Mouse (Mus musculus) lung, postnatal 25 days (tissue): ENCODE measurements at regions not wholly inside any gene's neighbourhood (a gene's known extent, or its start where the extent isn't known, plus 50 kb on each side); places are given as distances from the start of the nearest gene placed in this dataset.

Experiments
- DNase-seq: peaks from one replicate; pipeline ENCODE4 v3.0.0; 2022; ENCODE audit warnings: low spot score

GRCm38 (mm10) chr7:35977986-35978385 lies 175.2 kb upstream of the Zfp507 start:
- no peak for DNase-seq

GRCm38 (mm10) chr7:35958731-35959130 lies 155.9 kb upstream of the Zfp507 start:
- no peak for DNase-seq

DNA sequence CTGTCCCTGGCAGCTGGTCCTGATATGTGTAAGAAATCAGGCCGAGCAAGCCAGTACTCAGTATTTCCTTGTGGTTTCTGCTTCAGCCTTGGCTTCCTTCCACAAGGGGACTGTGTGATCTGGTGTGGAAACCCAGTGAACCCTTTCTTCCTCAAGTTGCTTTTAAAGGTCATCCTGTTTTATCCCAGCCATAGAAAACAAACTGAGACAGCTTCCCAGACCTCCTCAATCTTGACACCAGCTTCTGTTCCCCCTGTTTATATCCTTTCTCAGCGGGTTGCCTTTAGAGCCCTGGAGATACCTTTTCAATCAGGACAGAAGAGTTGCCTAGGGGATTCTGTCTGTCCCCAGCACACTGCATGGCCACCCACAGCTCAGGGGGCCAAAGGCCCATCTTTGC lies 155.2 kb upstream of the Zfp507 start:
- no peak for DNase-seq

DNA sequence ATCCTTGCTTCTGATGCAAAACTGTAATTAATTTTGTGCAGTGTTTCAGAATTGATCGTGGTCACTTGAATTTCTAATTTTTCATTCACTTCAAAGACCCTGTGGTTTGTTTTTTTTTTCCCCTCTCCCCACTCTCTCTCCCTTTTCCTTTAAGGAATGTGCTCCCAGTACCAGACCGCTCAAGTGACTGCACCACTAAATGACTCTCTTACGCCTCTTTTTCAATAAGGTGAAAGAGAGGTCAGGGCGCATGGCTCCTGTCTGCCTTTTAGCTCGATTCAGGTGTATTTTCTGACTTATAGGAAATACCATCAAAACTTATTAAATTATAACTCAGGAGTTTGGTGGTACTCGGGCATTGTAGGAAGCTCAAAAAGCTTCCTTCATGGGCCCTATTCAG lies 146.0 kb upstream of the Zfp507 start:
- peak; percentile 33 for DNase-seq

GRCm38 (mm10) chr7:35948389-35948788 lies 145.6 kb upstream of the Zfp507 start:
- DNase-seq, result peak; percentile 62

- no peak for DNase-seq
Observed at GRCm38 (mm10) chr7:35941086-35941485, 138.3 kb upstream of the Zfp507 start.

DNA sequence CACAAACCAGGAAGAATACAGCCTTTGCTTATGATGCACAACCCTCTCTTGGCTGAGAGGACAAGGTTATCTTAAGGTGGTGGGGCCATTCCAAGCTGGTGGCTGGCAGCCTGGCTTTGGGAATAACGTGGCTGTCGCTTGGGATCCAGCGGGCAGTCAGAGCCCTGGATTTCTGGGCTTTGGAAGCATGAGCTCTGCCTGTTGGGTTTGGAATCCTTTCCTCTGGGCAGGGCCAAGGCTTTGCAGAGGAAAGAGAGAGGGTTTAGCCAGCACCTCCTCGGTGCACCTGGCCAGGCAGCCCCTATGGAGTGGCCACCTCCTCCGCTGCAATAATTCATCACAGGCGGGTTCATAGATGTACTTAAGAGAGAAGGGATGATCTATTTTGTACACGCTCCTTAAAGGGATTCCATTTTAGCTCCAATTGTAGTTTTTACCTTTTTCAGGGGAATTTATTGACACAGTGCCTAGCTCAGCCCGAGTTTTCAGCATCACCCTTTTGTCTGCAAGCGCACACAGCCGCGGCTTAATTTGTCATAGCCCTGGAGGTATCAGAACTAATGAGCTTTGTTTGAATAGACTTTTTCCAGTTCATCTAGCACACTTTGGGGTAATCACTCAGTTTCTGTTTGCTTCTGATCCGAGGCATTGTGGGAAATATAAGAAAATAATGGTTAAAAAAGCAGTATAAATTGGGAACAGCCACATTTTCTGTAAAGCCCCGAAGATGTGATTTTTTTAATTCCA lies 135.5 kb upstream of the Zfp507 start:
- DNase-seq, result no peak

- no peak for DNase-seq
Observed at GRCm38 (mm10) chr7:35926749-35927148, 123.9 kb upstream of the Zfp507 start.

DNA sequence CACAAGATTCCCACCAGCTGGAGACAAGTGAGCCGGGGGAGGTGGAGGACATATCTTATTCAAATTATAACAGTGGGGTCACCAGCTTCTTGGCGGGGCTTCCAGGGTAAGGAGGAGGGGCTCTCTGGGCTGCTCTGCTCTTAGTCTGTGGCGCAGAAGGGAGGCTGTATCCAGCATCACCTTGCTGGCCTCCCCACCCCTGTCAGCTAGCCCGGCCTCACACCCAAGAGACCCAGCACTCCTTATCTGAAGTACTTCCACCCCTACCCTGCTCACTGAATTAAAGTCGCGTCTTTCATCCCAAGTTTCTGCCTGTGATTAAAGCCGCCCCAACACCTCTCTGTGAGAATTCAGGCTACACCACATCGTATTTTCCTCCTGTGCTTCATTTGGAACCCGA lies 119.8 kb upstream of the Zfp507 start:
- no peak for DNase-seq

DNA sequence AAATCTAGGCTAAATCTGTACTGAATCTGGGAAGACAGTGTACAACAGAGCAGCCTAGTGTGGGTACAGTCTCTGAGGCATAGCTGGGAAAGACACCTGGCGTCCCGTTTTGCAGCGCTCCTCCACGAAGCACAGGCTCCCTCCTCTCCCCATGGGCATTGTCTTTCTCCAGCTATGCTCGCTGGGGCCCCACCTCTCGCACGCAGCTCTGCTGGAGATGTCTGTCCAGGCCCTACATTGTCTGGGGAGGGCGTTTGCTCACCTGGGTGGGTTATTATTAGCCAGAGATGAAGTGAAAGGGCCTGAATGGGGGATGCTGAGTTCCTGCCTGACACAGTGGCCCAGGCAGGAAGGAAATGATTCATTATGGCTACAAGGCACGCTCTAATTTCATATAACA lies 118.1 kb upstream of the Zfp507 start:
- no peak for DNase-seq

- no peak for DNase-seq
Observed at GRCm38 (mm10) chr7:35920194-35920609, 117.4 kb upstream of the Zfp507 start.

DNA sequence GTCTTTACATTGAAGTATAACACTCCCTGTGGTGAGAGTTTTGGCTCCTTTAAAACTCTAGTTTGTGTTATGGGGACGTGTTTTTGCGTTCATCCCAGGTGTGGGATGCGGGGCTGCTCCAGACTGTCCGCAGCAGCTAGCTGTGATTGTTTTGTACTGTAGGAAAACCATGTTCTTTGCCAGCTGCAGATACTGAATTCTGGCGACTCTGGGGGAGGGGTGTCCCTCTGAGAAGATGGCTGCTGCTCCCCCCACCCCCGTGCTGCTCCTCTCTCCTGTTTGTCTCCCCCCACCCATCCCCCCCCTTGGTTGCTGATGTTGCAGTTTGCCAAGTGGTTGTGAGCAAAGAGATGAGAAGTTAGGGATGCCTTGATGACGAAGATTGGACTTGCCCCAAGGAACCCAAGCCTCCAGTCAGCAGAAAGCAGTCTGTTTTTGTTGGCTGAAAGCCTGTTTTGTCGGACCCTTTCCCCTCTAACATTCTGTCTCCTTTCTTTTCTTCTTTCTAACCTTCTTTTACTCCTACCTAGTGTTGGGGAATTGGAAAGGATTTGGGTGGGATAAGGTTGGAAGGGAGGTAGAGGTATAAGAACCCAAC lies 107.4 kb upstream of the Zfp507 start:
- no peak for DNase-seq

DNA sequence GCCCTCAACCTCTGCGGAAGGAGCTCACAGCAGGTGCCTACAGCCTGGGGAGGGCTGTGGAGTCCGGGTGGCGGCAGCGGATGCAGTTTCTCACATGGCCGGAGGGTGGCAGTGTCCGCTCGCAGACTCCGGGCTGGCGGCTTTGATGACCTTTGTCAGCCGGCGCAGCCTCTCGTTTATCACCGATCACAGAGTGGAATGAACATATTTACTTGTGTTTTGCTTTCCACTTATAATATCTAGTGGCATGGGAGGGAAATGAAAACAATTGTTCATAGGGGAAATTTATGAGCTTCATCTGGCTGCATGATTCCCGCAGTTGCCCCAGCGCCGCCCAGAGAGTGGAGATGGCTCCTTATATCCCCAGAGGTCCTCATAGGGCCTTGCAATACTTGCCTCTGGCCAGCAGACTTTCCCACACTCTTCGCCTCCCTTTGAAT lies 99.2 kb upstream of the Zfp507 start:
- DNase-seq, result peak; percentile 48

DNA sequence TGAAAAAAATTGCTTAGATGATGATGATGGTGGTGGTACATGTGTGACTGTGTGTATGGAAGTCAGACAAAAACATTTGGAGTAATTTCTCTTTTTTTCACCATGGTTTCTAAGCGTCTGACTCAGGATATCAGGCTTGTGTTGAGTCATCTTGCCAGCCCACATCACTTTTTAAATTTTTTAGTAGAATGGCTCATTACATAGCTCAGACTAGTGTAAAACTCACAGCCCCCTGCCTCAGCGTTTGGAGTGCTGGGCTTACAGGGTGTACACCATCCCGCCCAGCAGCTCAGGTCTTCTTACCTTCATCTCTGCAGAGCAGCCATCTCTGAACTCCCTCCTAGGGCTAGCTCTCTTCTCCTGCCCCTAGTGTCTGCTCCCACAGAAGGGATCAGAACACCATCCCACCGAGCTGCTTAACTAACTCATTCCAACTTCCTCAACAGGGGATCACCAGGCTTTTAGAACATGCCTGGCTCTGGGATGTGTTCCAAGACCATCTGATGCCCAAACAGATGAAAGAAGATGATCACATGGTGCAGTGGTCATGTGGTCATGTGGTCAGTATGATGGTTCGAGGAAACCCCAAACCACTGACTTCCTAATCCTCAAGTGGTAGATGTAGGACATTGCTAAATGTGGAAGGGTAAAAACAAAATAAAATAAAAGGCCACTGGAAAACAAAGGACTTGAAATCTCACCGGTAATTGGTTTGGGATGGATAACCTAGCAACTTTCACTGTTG lies 96.1 kb upstream of the Zfp507 start:
- no peak for DNase-seq

GRCm38 (mm10) chr7:35893292-35893691 lies 90.5 kb upstream of the Zfp507 start:
- no peak for DNase-seq

DNA sequence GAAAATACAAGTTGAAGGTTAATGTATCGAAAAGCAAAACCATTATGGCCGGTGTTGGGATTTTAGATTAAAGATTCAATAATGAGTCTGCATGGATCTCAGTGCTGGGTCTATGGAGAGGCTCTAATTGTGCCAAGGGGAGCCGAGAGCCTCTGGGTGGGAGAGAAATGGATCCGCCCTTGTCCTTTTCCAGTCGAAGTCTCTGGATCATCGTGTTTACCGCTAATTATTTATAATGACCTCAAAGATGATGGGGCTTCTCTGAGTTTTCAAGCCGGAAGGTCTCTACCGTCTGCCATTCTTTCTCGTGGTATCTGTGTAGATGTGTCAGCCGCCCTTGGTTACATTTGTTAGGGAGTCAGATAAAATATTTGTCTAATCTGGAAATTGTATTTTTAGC lies 83.2 kb upstream of the Zfp507 start:
- DNase-seq, result no peak

- peak; percentile 40 for DNase-seq
Observed at GRCm38 (mm10) chr7:35879755-35880304, 77.0 kb upstream of the Zfp507 start.

DNA sequence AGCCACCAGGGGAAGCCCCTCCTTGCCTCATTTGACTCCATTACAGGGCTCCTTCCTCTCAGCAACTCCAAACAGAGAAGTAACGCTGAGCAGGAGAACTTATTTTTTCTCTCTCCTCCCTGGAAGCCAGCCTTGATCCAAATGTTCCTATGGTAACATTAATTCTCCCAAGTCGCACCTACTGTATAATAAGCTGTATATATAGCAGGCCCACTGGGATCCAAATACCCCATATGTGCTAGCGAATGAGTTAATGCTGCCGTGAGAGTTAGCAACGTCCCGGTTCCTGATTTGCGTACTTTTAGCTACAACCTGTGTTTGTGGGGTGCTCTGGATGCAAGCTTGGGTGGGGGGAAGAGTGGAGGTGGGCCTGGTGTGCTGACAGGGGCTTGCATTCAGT lies 75.4 kb upstream of the Zfp507 start:
- DNase-seq, result no peak

- no peak for DNase-seq
Observed at GRCm38 (mm10) chr7:35861049-35861448, 58.2 kb upstream of the Zfp507 start.

DNA sequence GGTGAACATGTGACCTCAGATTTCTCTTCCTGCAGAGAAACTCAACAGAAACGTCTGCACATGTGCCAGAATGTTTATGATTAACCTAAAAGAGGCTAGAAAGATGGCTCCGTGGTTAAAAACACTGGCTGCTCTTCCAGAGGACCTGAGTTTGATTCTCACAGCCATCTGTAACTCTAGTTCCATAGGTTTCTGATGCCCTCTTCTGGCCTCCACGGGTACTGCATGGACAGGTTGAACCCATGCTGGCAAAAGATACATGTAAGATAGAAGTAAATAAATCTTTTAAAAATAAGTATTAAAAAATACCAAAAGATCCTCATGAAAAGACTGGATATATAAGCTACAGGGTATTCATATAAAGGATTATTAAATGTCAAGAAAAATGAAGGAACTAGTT lies 56.8 kb upstream of the Zfp507 start:
- no peak for DNase-seq

DNA sequence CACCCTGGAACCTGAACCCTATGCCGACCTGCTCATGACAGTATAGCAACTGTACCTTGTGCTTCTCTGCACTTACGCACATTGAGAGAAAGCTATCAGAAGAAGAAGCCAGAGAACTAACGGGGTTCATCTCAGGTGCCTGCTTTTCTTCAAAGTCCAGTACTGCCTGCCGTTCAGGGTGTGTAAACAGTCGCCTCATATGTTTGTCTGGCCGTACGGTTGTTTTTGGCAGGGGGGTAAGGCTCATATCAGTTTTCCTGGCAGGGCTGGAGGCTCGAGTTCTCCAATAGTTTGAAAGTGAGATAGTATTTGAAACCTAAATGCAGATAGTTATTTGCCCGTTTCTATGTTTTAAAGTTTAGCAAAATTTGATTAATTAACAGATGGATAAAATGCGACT lies 54.9 kb upstream of the Zfp507 start:
- no peak for DNase-seq
